Mouse (Mus musculus) CH12.LX (cell line): Measurements from ENCODE around the gene Ace. TPM values are rescaled to one million over a fixed set of nuclear protein-coding genes. Genes with fewer than 3 reads are reported as not detected.

ENCODE experiments used
- DNase-seq: peaks from one replicate; pipeline ENCODE4 v3.0.0-alpha.2; 2013; ENCODE audit errors: extremely low read depth
- H3K27ac ChIP-seq: 2 replicates; pipeline ENCODE4 v1.5.1; 2012; ENCODE audit warnings: low read depth, mild to moderate bottlenecking, control low read depth, moderate library complexity; ENCODE audit not compliant: insufficient read depth
- H3K27me3 ChIP-seq: replicated peaks from 2 replicates; pipeline ENCODE3; 2012; ENCODE audit warnings: inconsistent platforms
- H3K36me3 ChIP-seq, 2 experiments: replicated peaks in 1 of 2; 2 replicates each; pipeline versions ENCODE3 to v1.6.1; 2012; ENCODE audit warnings: inconsistent platforms in 1 of 2, low read length in 1 of 2, mild to moderate bottlenecking in 1 of 2, mixed read lengths in 1 of 2, moderate library complexity in 1 of 2; ENCODE audit not compliant: control insufficient read depth in 1 of 2, insufficient read depth in 1 of 2
- H3K4me1 ChIP-seq, 2 experiments: 2 replicates each; pipeline ENCODE4 v1.6.1; 2012; ENCODE audit warnings: inconsistent platforms in 1 of 2, moderate library complexity in 1 of 2; ENCODE audit not compliant: insufficient read depth in 2 of 2, control insufficient read depth in 1 of 2
- H3K4me2 ChIP-seq: 2 replicates; pipeline ENCODE4 v1.6.1; 2012; ENCODE audit warnings: low read depth, mild to moderate bottlenecking, control low read depth; ENCODE audit not compliant: poor library complexity, insufficient read depth, severe bottlenecking
- H3K4me3 ChIP-seq, 3 experiments: fragments of 150-350 bp in 1 of 3; sonication (generic) in 1 of 3; replicated peaks in 1 of 3; 2 replicates each; pipeline versions ENCODE3 to v1.5.1; 2011 to 2012; ENCODE audit warnings: low read depth in 2 of 3, low read length in 2 of 3, mild to moderate bottlenecking in 2 of 3, moderate library complexity in 2 of 3, control low read depth in 1 of 3, improper control_type of control experiment in 1 of 3, inconsistent platforms in 1 of 3, mixed read lengths in 1 of 3; ENCODE audit not compliant: poor library complexity in 1 of 3
- H3K79me2 ChIP-seq: replicated peaks from 2 replicates; pipeline ENCODE4 v1.6.1; 2012; ENCODE audit warnings: mild to moderate bottlenecking, moderate library complexity; ENCODE audit not compliant: control insufficient read depth, poor library complexity, insufficient read depth, severe bottlenecking; ENCODE audit errors: extremely low read depth
- H3K9ac ChIP-seq: 2 replicates; pipeline ENCODE4 v1.6.1; 2012; ENCODE audit warnings: low read depth, mild to moderate bottlenecking, control low read depth, moderate library complexity; ENCODE audit not compliant: insufficient read depth
- H3K9me3 ChIP-seq: replicated peaks from 2 replicates; pipeline ENCODE3; 2012; ENCODE audit warnings: low read length, inconsistent platforms, mixed read lengths
- BHLHE40 ChIP-seq: IDR thresholded peaks from 2 replicates; pipeline ENCODE4 v1.6.1; 2011; ENCODE audit warnings: mild to moderate bottlenecking, low read depth, low read length, improper control_type of control experiment
- CHD1 ChIP-seq: IDR thresholded peaks from 2 replicates; pipeline ENCODE4 v1.6.1; 2012; ENCODE audit warnings: low read depth, low read length, improper control_type of control experiment, inconsistent platforms
- E2F4 ChIP-seq: IDR thresholded peaks from 2 replicates; pipeline ENCODE4 v1.6.1; 2011; ENCODE audit warnings: low read depth, low read length, improper control_type of control experiment; ENCODE audit not compliant: insufficient replicate concordance
- ELF1 ChIP-seq: IDR thresholded peaks from 2 replicates; pipeline ENCODE4 v1.6.1; 2014; ENCODE audit warnings: low read depth, mild to moderate bottlenecking, inconsistent platforms, low read length, improper control_type of control experiment
- GABPA ChIP-seq: IDR thresholded peaks from 2 replicates; pipeline ENCODE4 v1.6.1; 2012; ENCODE audit warnings: low read depth, low read length, improper control_type of control experiment, inconsistent platforms; ENCODE audit not compliant: insufficient replicate concordance
- HCFC1 ChIP-seq: IDR thresholded peaks from 2 replicates; pipeline ENCODE4 v1.6.1; 2012; ENCODE audit warnings: low read depth, mild to moderate bottlenecking, inconsistent platforms, low read length, improper control_type of control experiment
- IRF4 ChIP-seq: IDR thresholded peaks from 2 replicates; pipeline ENCODE4 v1.6.1; 2014; ENCODE audit warnings: low read depth, mild to moderate bottlenecking, inconsistent platforms, low read length, improper control_type of control experiment
- JUN ChIP-seq: IDR thresholded peaks from 2 replicates; pipeline ENCODE4 v1.6.1; 2011; ENCODE audit warnings: low read depth, mild to moderate bottlenecking, low read length, improper control_type of control experiment, moderate library complexity; ENCODE audit not compliant: insufficient read depth
- JUND ChIP-seq: conservative IDR thresholded peaks from 2 replicates; pipeline ENCODE4 v1.6.1; 2011; ENCODE audit warnings: low read depth, low read length, improper control_type of control experiment
- KAT2A ChIP-seq: IDR thresholded peaks from 2 replicates; pipeline ENCODE4 v1.6.1; 2012; ENCODE audit warnings: low read length, improper control_type of control experiment, inconsistent platforms; ENCODE audit not compliant: insufficient replicate concordance
- MAX ChIP-seq: IDR thresholded peaks from 2 replicates; pipeline ENCODE4 v1.6.1; 2011; ENCODE audit warnings: low read length, improper control_type of control experiment
- MAZ ChIP-seq: IDR thresholded peaks from 2 replicates; pipeline ENCODE4 v1.6.1; 2012; ENCODE audit warnings: low read depth, mild to moderate bottlenecking, inconsistent platforms, low read length, improper control_type of control experiment, moderate library complexity
- MEF2A ChIP-seq: IDR thresholded peaks from 2 replicates; pipeline ENCODE4 v1.6.1; 2014; ENCODE audit warnings: low read depth, mild to moderate bottlenecking, inconsistent platforms, low read length, improper control_type of control experiment, borderline replicate concordance
- NELFE ChIP-seq: IDR thresholded peaks from 2 replicates; pipeline ENCODE4 v1.6.1; 2011; ENCODE audit warnings: low read depth, low read length, improper control_type of control experiment
- NRF1 ChIP-seq: IDR thresholded peaks from 2 replicates; pipeline ENCODE4 v1.6.1; 2014; ENCODE audit warnings: low read depth, mild to moderate bottlenecking, inconsistent platforms, low read length, improper control_type of control experiment, moderate library complexity
- RAD21 ChIP-seq: IDR thresholded peaks from 2 replicates; pipeline ENCODE4 v1.6.1; 2011; ENCODE audit warnings: low read depth, mild to moderate bottlenecking, low read length, improper control_type of control experiment, moderate library complexity
- TBP ChIP-seq: conservative IDR thresholded peaks from 2 replicates; pipeline ENCODE4 v1.6.1; 2011; ENCODE audit warnings: low read depth, low read length, improper control_type of control experiment
- UBTF ChIP-seq: IDR thresholded peaks from 2 replicates; pipeline ENCODE4 v1.6.1; 2012; ENCODE audit warnings: low read depth, mild to moderate bottlenecking, inconsistent platforms, low read length, improper control_type of control experiment, moderate library complexity
- USF1 ChIP-seq: IDR thresholded peaks from 2 replicates; pipeline ENCODE4 v1.6.1; 2014; ENCODE audit warnings: low read depth, mild to moderate bottlenecking, inconsistent platforms, low read length, improper control_type of control experiment
- dilution Hi-C: fragments of 300-500 bp; cut with MboI; formaldehyde crosslinking; loops from 2 replicates; pipeline ENCODE4 v1.14.3; 2020; ENCODE audit warnings: low sequenced_read_pairs; ENCODE audit not compliant: extremely low pct_unique_long_range_greater_than_20kb, extremely low pct_ligation_motif_present
- in situ Hi-C: fragments of 300-500 bp; cut with MboI; formaldehyde crosslinking; loops from 3 replicates; pipeline ENCODE4 v1.14.3; 2019; ENCODE audit warnings: low sequenced_read_pairs, low pct_ligation_motif_present, low pct_unique_long_range_greater_than_20kb, mixed read lengths
- polyA plus RNA-seq: library from polyadenylated mRNA; unstranded; fragments of >175 nt; gene quantifications from 2 replicates; pipeline ENCODE4 v1.2.1, GENCODE M21; 2012; ENCODE audit warnings: low read depth; ENCODE audit not compliant: insufficient read length
- total RNA-seq, 2 experiments: library from RNA; depleted of rRNA; stranded (reverse); fragments of 300-350 nt in 1 of 2; fragments of >200 nt in 1 of 2; gene quantifications; 2 replicates each; pipeline ENCODE4 v1.2.3; 2012 to 2014

Gene Ace
- total and polyA plus RNA-seq, 3 experiments = 0.08 TPM; not detected in 2

GRCm38 (mm10) chr11:105951601-105952044 is 16.1 kb upstream of the Ace start:
- Histone ChIP-seq H3K9me3 (no peaks in the 10 kb centered on the region), H3K36me3 (no peaks in the 10 kb centered on the region), H3K4me2 (no peak overlapping the region), H3K4me3 (no peak overlapping the region), H3K4me1 (peaks cover 0 to 5% of the 10 kb centered on the region in 2 experiments; a peak in 1 of 4 replicates), H3K79me2 (no peaks in the 10 kb centered on the region), H3K9ac (no peak overlapping the region), H3K27ac (no peak overlapping the region), H3K27me3 (peaks cover 65% of the 10 kb centered on the region)
- no peak for DNase-seq
- in situ Hi-C loops = no loop called here
- TF ChIP-seq NRF1 (no peak), E2F4 (no peak), ELF1 (no peak), MAX (no peak), KAT2A (no peak), GABPA (no peak), IRF4 (no peak), MEF2A (no peak), CHD1 (no peak), NELFE (no peak), BHLHE40 (no peak), USF1 (no peak), RAD21 (no peak), MAZ (no peak), HCFC1 (no peak)
- dilution Hi-C loops = no loop called here

GRCm38 (mm10) chr11:105952111-105952510 is 15.6 kb upstream of the Ace start:
- H3K9me3 ChIP-seq = no peaks in the 10 kb centered on the region
- H3K27ac ChIP-seq = no peak overlapping the region
- DNase-seq = no peak
- peaks cover 61% of the 10 kb centered on the region for H3K27me3 ChIP-seq
- in situ Hi-C loops (no loop called here), dilution Hi-C loops (no loop called here)
- H3K4me2 ChIP-seq = no peak overlapping the region
- no peaks in the 10 kb centered on the region for H3K79me2 ChIP-seq
- peaks cover 0 to 5% of the 10 kb centered on the region in 2 experiments; a peak in 1 of 4 replicates for H3K4me1 ChIP-seq
- no peak overlapping the region for H3K4me3 ChIP-seq
- no peak for TF ChIP-seq JUND
- TF ChIP-seq MAX = no peak
- no peak for TF ChIP-seq UBTF
- TF ChIP-seq JUN = no peak
- no peak for TF ChIP-seq TBP
- TF ChIP-seq GABPA = no peak
- no peak for TF ChIP-seq RAD21
- no peak for TF ChIP-seq NRF1
- no peak overlapping the region for H3K9ac ChIP-seq
- H3K36me3 ChIP-seq = no peaks in the 10 kb centered on the region
